Mouse (Mus musculus) liver, embryonic 12.5 days (tissue): ENCODE results near the gene Hook2. TPM values are rescaled to one million over a fixed set of nuclear protein-coding genes. Genes with fewer than 3 reads are reported as not detected.

ENCODE experiments used
- ATAC-seq: fragments of 200-750 bp; cut with Nextera tagmentation; 2 replicates; pipeline ENCODE4 v1.8.0; 2017; ENCODE audit warnings: moderate number of reproducible peaks, mild to moderate bottlenecking, moderate library complexity
- H3K27ac ChIP-seq: fragments of 300-500 bp; sonication (generic); 2 replicates; pipeline ENCODE4 v1.5.1; 2016; ENCODE audit warnings: mild to moderate bottlenecking
- H3K27me3 ChIP-seq: fragments of 300-500 bp; sonication (generic); replicated peaks from 2 replicates; pipeline ENCODE4 v1.6.1; 2016; ENCODE audit warnings: mild to moderate bottlenecking, moderate library complexity
- H3K36me3 ChIP-seq: fragments of 300-500 bp; sonication (generic); 2 replicates; pipeline ENCODE4 v1.6.1; 2016; ENCODE audit warnings: mild to moderate bottlenecking, moderate library complexity
- H3K4me1 ChIP-seq: fragments of 300-500 bp; sonication (generic); 2 replicates; pipeline ENCODE4 v1.6.1; 2016
- H3K4me2 ChIP-seq: fragments of 300-500 bp; sonication (generic); 2 replicates; pipeline ENCODE4 v1.6.1; 2016; ENCODE audit warnings: mild to moderate bottlenecking, moderate library complexity
- H3K4me3 ChIP-seq: fragments of 300-500 bp; sonication (generic); 2 replicates; pipeline ENCODE4 v1.5.1; 2016; ENCODE audit warnings: mild to moderate bottlenecking, moderate library complexity
- H3K9ac ChIP-seq: fragments of 300-500 bp; sonication (generic); 2 replicates; pipeline ENCODE4 v1.6.1; 2016; ENCODE audit warnings: mild to moderate bottlenecking, moderate library complexity
- H3K9me3 ChIP-seq: fragments of 300-500 bp; sonication (generic); replicated peaks from 2 replicates; pipeline ENCODE4 v1.6.1; 2016; ENCODE audit warnings: mild to moderate bottlenecking, moderate library complexity
- WGBS: fragments of 180-500 bp; shearing (Covaris S2); methylation state at CpG from one replicate; pipeline ENCODE4 v1.1.7; 2016; ENCODE audit not compliant: insufficient replicate concordance; 5-methylcytosine and 5-hydroxymethylcytosine counted together
- polyA plus RNA-seq: library from polyadenylated mRNA; unstranded; fragments of >200 nt; fragmentation: Nextera tagmentation; extraction: Ambion mirVana; gene quantifications from 2 replicates; pipeline ENCODE4 v1.2.1, GENCODE M21; 2016

Hook2 gene
- polyA plus RNA-seq, 1 experiment from 2014 or later: 10.9 TPM

- Histone ChIP-seq H3K4me2 (peak overlapping the region; percentile 94), H3K27ac (no peak overlapping the region), H3K9ac (no peak overlapping the region), H3K36me3 (peaks cover 52% of the 10 kb centered on the region), H3K9me3 (no peaks in the 10 kb centered on the region), H3K4me3 (peak overlapping the region; percentile 84), H3K27me3 (no peaks in the 10 kb centered on the region), H3K4me1 (peaks cover 47% of the 10 kb centered on the region)
- ATAC-seq: no peak
- 76% methylated on average over 4 of the region's 4 CpGs for WGBS
Measured at GRCm38 (mm10) chr8:84963952-84964351, 26.5 kb upstream of the Hook2 start.

GRCm38 (mm10) chr8:84965731-84966291 is 24.6 kb upstream of the Hook2 start:
- ATAC-seq: peak; percentile 76
- Histone ChIP-seq H3K27me3 (no peaks in the 10 kb centered on the region), H3K9me3 (no peaks in the 10 kb centered on the region), H3K4me2 (peak overlapping the region; percentile 94), H3K4me1 (peaks cover 53% of the 10 kb centered on the region), H3K36me3 (peaks cover 41% of the 10 kb centered on the region), H3K4me3 (peak overlapping the region; percentile 84), H3K27ac (peak overlapping the region; percentile 97), H3K9ac (peak overlapping the region; percentile 89)
- WGBS: under 1% methylated on average over 41 of the region's 41 CpGs

- Histone ChIP-seq H3K27me3 (no peaks in the 10 kb centered on the region), H3K9me3 (no peaks in the 10 kb centered on the region), H3K4me3 (peak overlapping the region; percentile 84), H3K9ac (peak overlapping the region; percentile 62), H3K4me1 (peaks cover 61% of the 10 kb centered on the region), H3K4me2 (peak overlapping the region; percentile 94), H3K27ac (peak overlapping the region; percentile 97), H3K36me3 (peaks cover 41% of the 10 kb centered on the region)
- ATAC-seq: no peak
- 11% methylated on average over 3 of the region's 3 CpGs for WGBS
Measured at GRCm38 (mm10) chr8:84966603-84967002, 23.8 kb upstream of the Hook2 start.

- peaks cover 41% of the 10 kb centered on the region for H3K36me3 ChIP-seq
- H3K27me3 ChIP-seq: no peaks in the 10 kb centered on the region
- ATAC-seq: no peak
- H3K4me2 ChIP-seq: peak overlapping the region; percentile 94
- peak overlapping the region; percentile 81; the same call in 1 of the 2 replicates for H3K4me3 ChIP-seq
- H3K4me1 ChIP-seq: peaks cover 72% of the 10 kb centered on the region
- 82% methylated on average over 13 of the region's 13 CpGs for WGBS
- no peaks in the 10 kb centered on the region for H3K9me3 ChIP-seq
- peak overlapping the region; percentile 94 for H3K9ac ChIP-seq
- H3K27ac ChIP-seq: peak overlapping the region; percentile 97
Measured at GRCm38 (mm10) chr8:84967532-84968304, 22.7 kb upstream of the Hook2 start.

- no peak for ATAC-seq
- peak overlapping the region; percentile 97 for H3K27ac ChIP-seq
- no peaks in the 10 kb centered on the region for H3K9me3 ChIP-seq
- H3K27me3 ChIP-seq: no peaks in the 10 kb centered on the region
- peak overlapping the region; percentile 94 for H3K4me2 ChIP-seq
- H3K4me1 ChIP-seq: peaks cover 81% of the 10 kb centered on the region
- peaks cover 44% of the 10 kb centered on the region for H3K36me3 ChIP-seq
- peak overlapping the region; percentile 94 for H3K9ac ChIP-seq
- H3K4me3 ChIP-seq: peak overlapping the region; percentile 81
- WGBS: 13% methylated on average over 2 of the region's 2 CpGs
Measured at GRCm38 (mm10) chr8:84968650-84969049, 21.8 kb upstream of the Hook2 start.

GRCm38 (mm10) chr8:84969241-84970134 is 20.9 kb upstream of the Hook2 start, which contains the start of the genes Gm49661, Prdx2 and Rnaseh2a:
Gene Gm49661 (minus strand): TSS chr8:84969433.
Gene Prdx2 (plus strand): TSS chr8:84969587.
Gene Rnaseh2a (minus strand): TSS chr8:84969767.
- WGBS: under 1% methylated on average over 56 of the region's 56 CpGs
- Histone ChIP-seq H3K27me3 (no peaks in the 10 kb centered on the region), H3K4me3 (peak within 1 kb of the TSS; percentile 81), H3K4me2 (peak within 1 kb of the TSS; percentile 94), H3K9me3 (no peaks in the 10 kb centered on the region), H3K9ac (peak within 1 kb of the TSS; percentile 94), H3K36me3 (peaks cover 44% of the 10 kb centered on the region), H3K27ac (peak within 1 kb of the TSS; percentile 97), H3K4me1 (peaks cover 81% of the 10 kb centered on the region)
- ATAC-seq: peak; percentile 66

GRCm38 (mm10) chr8:84970135-84970790 is 20.1 kb upstream of the Hook2 start:
- Histone ChIP-seq H3K4me1 (peaks cover 81% of the 10 kb centered on the region), H3K27ac (peak overlapping the region; percentile 97), H3K27me3 (no peaks in the 10 kb centered on the region), H3K36me3 (peaks cover 51% of the 10 kb centered on the region), H3K4me2 (peak overlapping the region; percentile 94), H3K9ac (peak overlapping the region; percentile 94), H3K9me3 (no peaks in the 10 kb centered on the region), H3K4me3 (peak overlapping the region; percentile 81)
- WGBS: 4% methylated on average over 21 of the region's 21 CpGs
- no peak for ATAC-seq

GRCm38 (mm10) chr8:84970913-84971312 is 19.5 kb upstream of the Hook2 start:
- H3K4me2 ChIP-seq: peak overlapping the region; percentile 94
- ATAC-seq: peak; percentile 86
- H3K27me3 ChIP-seq: no peaks in the 10 kb centered on the region
- H3K4me3 ChIP-seq: peak overlapping the region; percentile 81
- H3K9ac ChIP-seq: peak overlapping the region; percentile 94
- WGBS: 20% methylated on average over 5 of the region's 5 CpGs
- no peaks in the 10 kb centered on the region for H3K9me3 ChIP-seq
- H3K4me1 ChIP-seq: peaks cover 86% of the 10 kb centered on the region
- peaks cover 55% of the 10 kb centered on the region for H3K36me3 ChIP-seq
- H3K27ac ChIP-seq: peak overlapping the region; percentile 97

GRCm38 (mm10) chr8:84973079-84973478 is 17.3 kb upstream of the Hook2 start:
- Histone ChIP-seq H3K4me3 (peak overlapping the region; percentile 81; the same call in 1 of the 2 replicates), H3K9me3 (no peaks in the 10 kb centered on the region), H3K9ac (peak overlapping the region; percentile 94), H3K4me2 (peak overlapping the region; percentile 94), H3K36me3 (peaks cover 55% of the 10 kb centered on the region), H3K4me1 (peaks cover 86% of the 10 kb centered on the region), H3K27me3 (no peaks in the 10 kb centered on the region), H3K27ac (peak overlapping the region; percentile 97)
- 88% methylated on average over 1 of the region's 1 CpGs for WGBS
- no peak for ATAC-seq

- H3K4me3 ChIP-seq: peak overlapping the region; percentile 81
- H3K27me3 ChIP-seq: no peaks in the 10 kb centered on the region
- H3K9ac ChIP-seq: peak overlapping the region; percentile 94
- peaks cover 55% of the 10 kb centered on the region for H3K36me3 ChIP-seq
- WGBS: 63% methylated on average over 4 of the region's 4 CpGs
- peak overlapping the region; percentile 97 for H3K27ac ChIP-seq
- no peak for ATAC-seq
- H3K9me3 ChIP-seq: no peaks in the 10 kb centered on the region
- peaks cover 86% of the 10 kb centered on the region for H3K4me1 ChIP-seq
- H3K4me2 ChIP-seq: peak overlapping the region; percentile 94
Measured at GRCm38 (mm10) chr8:84973803-84974542, 16.4 kb upstream of the Hook2 start.
